In the genomic region with DNA sequence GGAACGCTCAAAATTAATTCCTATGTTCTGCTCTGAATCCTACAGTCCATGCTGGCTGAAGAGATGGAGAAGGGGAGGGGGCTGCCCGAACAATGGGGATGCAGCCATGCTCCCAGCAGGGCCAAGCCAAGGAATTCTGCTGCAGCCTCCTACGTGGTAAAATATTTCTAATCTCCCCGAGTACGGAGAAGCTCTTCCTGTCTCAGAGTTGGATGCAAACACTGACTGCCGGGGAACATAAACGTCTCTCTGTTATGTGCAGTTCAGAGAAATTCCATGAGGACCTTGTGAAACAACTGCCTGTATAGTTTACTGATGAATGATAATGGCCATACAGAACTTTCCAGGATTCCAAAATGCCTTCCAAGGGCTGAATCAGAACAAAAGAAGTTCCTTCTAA, we compare ENCODE assay signal across 10 mouse cellular contexts.
DNase-seq lines count a peak whose midpoint lies in the region; ATAC-seq and TF ChIP-seq lines count a peak whose summit lies in the region.
"Had no signal": no experiment of that assay in that cellular context is flagged by ENCODE, and none has a peak within 500 bp of the region (broad histone marks: within the 10 kb centered on the region; RNA-seq: fewer than 3 reads in every experiment).

No protein-coding gene starts in this region.

- H3K4me1 ChIP-seq in kidney, embryonic 14.5 days (ENCODE audit: control insufficient read depth, insufficient read depth, low read length), result peaks cover 33% of the 10 kb centered on the region
- H3K4me1 ChIP-seq in liver, postnatal 0 days (ENCODE audit: insufficient read depth), result peaks cover 30% of the 10 kb centered on the region
- H3K4me1 ChIP-seq in thymus, adult 2 months (replicated peaks; ENCODE audit: control insufficient read depth, insufficient read depth, low read length), result no peaks in the 10 kb centered on the region

- WGBS in kidney, embryonic 14.5 days, result 45% methylated on average over 7 of the region's 7 CpGs
- WGBS in liver, postnatal 0 days (ENCODE audit: insufficient replicate concordance), result 56% methylated on average over 7 of the region's 7 CpGs
- 88% methylated on average over 7 of the region's 7 CpGs for WGBS in thymus, adult 2 months

- H3K27ac ChIP-seq in kidney, embryonic 14.5 days (ENCODE audit: low read depth, low read length), result peak overlapping the region; percentile 63
- H3K27ac ChIP-seq in liver, postnatal 0 days (ENCODE audit: low read depth), result peak overlapping the region; percentile 68
- H3K27ac ChIP-seq in thymus, adult 2 months (ENCODE audit: control insufficient read depth, insufficient read depth, low read length), result no peak overlapping the region
- H3K27ac ChIP-seq: macrophage had no signal

- H3K27me3 ChIP-seq in kidney, embryonic 14.5 days (ENCODE audit: control insufficient read depth, insufficient read depth, low read length), result no peaks in the 10 kb centered on the region
- no peaks in the 10 kb centered on the region for H3K27me3 ChIP-seq in liver, postnatal 0 days (ENCODE audit: insufficient read depth, low read length)
- no peaks in the 10 kb centered on the region for H3K27me3 ChIP-seq in thymus, adult 2 months (ENCODE audit: control insufficient read depth, insufficient read depth, low read length)

- intact Hi-C loops in heart, postnatal 10 days (cut with DNase I), result loop anchor here (2.0 to 5.0 kb wide), 3 partner anchors 28 to 67 kb away; a partner anchor contains a TSS

- no peak overlapping the region for H3K9ac ChIP-seq in kidney, embryonic 14.5 days (ENCODE audit: low read depth, low read length)
- H3K9ac ChIP-seq in liver, postnatal 0 days (replicated peaks), result no peak overlapping the region; the same call in none of the 2 replicates

- no peaks in the 10 kb centered on the region for H3K9me3 ChIP-seq in kidney, embryonic 14.5 days (ENCODE audit: control insufficient read depth, low read length)
- no peaks in the 10 kb centered on the region for H3K9me3 ChIP-seq in liver, postnatal 0 days (ENCODE audit: low read length)

- no peak for ATAC-seq in kidney, embryonic 14.5 days (ENCODE audit: low FRiP score, low TSS enrichment)
- no peak for ATAC-seq in liver, postnatal 0 days

- H3K4me2 ChIP-seq in kidney, embryonic 14.5 days (replicated peaks; ENCODE audit: low read depth, low read length), result no peak overlapping the region
- no peak overlapping the region for H3K4me2 ChIP-seq in liver, postnatal 0 days (ENCODE audit: low read depth, low read length)

- peaks cover 17% of the 10 kb centered on the region for H3K36me3 ChIP-seq in kidney, embryonic 14.5 days (ENCODE audit: control insufficient read depth, insufficient read depth, low read length)
- H3K36me3 ChIP-seq in liver, postnatal 0 days (replicated peaks; ENCODE audit: insufficient read depth, low read length), result no peaks in the 10 kb centered on the region
- H3K36me3 ChIP-seq in thymus, adult 2 months (ENCODE audit: control insufficient read depth, insufficient read depth, low read length), result no peaks in the 10 kb centered on the region

- DNase-seq in kidney, adult 11 months, result no peak
- DNase-seq in ZHBTc4 (ENCODE audit: low read depth, low spot score), result peak; percentile 67
- DNase-seq in heart, postnatal 10 days, result peak; percentile 50 to 53
- DNase-seq in liver, postnatal 0 days, result no peak
- no peak for DNase-seq in thymus, adult 2 months
- DNase-seq in layer of hippocampus, adult 9-11 months, result no peak
- DNase-seq in spleen, postnatal 10 days (ENCODE audit: low spot score in 2 of 2), result no peak
- DNase-seq: kidney, adult 2 months had no signal

- no peak for TF ChIP-seq POLR2A in thymus, adult 2 months (IDR thresholded peaks at IDR 0.05; ENCODE audit: control insufficient read depth, extremely low read depth, insufficient read depth, low read length, poor library complexity)

- H3K4me3 ChIP-seq in kidney, embryonic 14.5 days (ENCODE audit: low read length), result no peak overlapping the region
- H3K4me3 ChIP-seq in liver, postnatal 0 days (ENCODE audit: low read depth, low read length), result no peak overlapping the region
- H3K4me3 ChIP-seq in thymus, adult 2 months (ENCODE audit: control insufficient read depth, insufficient read depth, low read length), result no peak overlapping the region

- TF ChIP-seq CTCF in liver, postnatal 0 days (IDR thresholded peaks at IDR 0.05; ENCODE audit: low read depth), result no peak
- no peak for TF ChIP-seq CTCF in thymus, adult 2 months (IDR thresholded peaks at IDR 0.05; ENCODE audit: borderline replicate concordance, control insufficient read depth, extremely low read depth, insufficient read depth, low read length, poor library complexity)

- no peak for TF ChIP-seq EP300 in liver, postnatal 0 days (IDR thresholded peaks at IDR 0.05; ENCODE audit: low read depth)

Comparison
In these comparisons a context has a peak if more than half of its experiments do, and no peak if none do; other contexts are left out.
1. DNase-seq: peak in ZHBTc4 (single experiment) and heart, postnatal 10 days (2 of 2); none in kidney, adult 11 months (single experiment), liver, postnatal 0 days (single experiment), thymus, adult 2 months (single experiment), layer of hippocampus, adult 9-11 months (single experiment) and spleen, postnatal 10 days (0 of 2).